Mouse (Mus musculus): ENCODE data around the gene Slit3. TPM values are rescaled to one million over a fixed set of nuclear protein-coding genes. Genes with fewer than 3 reads are reported as not detected.

Gene Slit3
- total and polyA plus RNA-seq, 3 experiments, result not detected

DNA sequence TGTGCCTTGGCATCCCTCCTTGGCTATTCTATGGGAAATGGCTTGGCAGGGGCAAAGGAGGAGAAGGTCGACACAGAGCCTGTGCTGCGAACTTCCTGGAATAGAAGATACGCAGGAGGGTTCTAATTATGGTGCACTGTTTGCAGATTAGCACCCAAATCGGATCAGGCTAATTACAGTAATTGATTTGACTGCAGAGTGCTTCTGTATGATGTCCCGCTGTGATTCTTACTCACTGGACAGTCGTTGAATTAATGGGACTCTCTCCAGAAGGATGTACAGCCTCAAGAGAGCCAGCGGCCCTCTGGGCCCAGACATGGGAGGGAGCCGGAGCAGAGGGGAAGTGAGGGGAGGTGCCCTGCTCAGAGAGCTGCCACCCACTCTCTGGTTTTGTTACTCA, 542.6 kb downstream of the Slit3 start:
- Histone ChIP-seq H3K79me2 (ENCODE audit: control insufficient read depth, insufficient read depth, low read length, poor library complexity) (no peaks in the 10 kb centered on the region), H3K4me3 (ENCODE audit: control insufficient read depth in 1 of 2, insufficient read depth in 1 of 2, low read depth in 2 of 2, low read length in 2 of 2) (no peak overlapping the region), H3K4me1 (ENCODE audit: control insufficient read depth in 1 of 2, insufficient read depth in 2 of 2, low read length in 2 of 2) (no peaks in the 10 kb centered on the region), H3K27me3 (ENCODE audit: control insufficient read depth in 1 of 2, insufficient read depth in 2 of 2, low read length in 2 of 2) (no peaks in the 10 kb centered on the region), H3K36me3 (ENCODE audit: control insufficient read depth in 1 of 2, insufficient read depth in 2 of 2, low read length in 2 of 2) (no peaks in the 10 kb centered on the region), H3K9ac (ENCODE audit: control insufficient read depth, low read depth, low read length, poor library complexity, severe bottlenecking) (no peak overlapping the region), H3K9me3 (replicated peaks; ENCODE audit: insufficient read depth, low read length) (no peaks in the 10 kb centered on the region), H3K27ac (ENCODE audit: control insufficient read depth, low read depth, low read length) (no peak overlapping the region)
- no peak for DNase-seq (ENCODE audit: low read depth, low spot score)
- TF ChIP-seq POLR2AphosphoS5 (IDR thresholded peaks at IDR 0.05; ENCODE audit: borderline replicate concordance, low read depth, low read length) (no peak), TAL1 (IDR thresholded peaks at IDR 0.05; ENCODE audit: low read length) (no peak), UBTF (IDR thresholded peaks at IDR 0.05; ENCODE audit: borderline replicate concordance, insufficient read depth, low read depth, low read length) (no peak), E2F4 (IDR thresholded peaks at IDR 0.05; ENCODE audit: borderline replicate concordance, low read depth, low read length) (no peak), BHLHE40 (IDR thresholded peaks at IDR 0.05; ENCODE audit: borderline replicate concordance, low read depth, low read length) (no peak), TCF12 (IDR thresholded peaks at IDR 0.05; ENCODE audit: low read depth, low read length) (no peak), GATA1 (IDR thresholded peaks at IDR 0.05; ENCODE audit: low read depth, low read length) (no peak), ZC3H11A (IDR thresholded peaks at IDR 0.05; ENCODE audit: low read depth, low read length) (no peak), EP300 (IDR thresholded peaks at IDR 0.05; ENCODE audit: low read depth in 1 of 2, low read length in 2 of 2) (no peak), CHD1 (IDR thresholded peaks at IDR 0.05; ENCODE audit: low read depth, low read length) (no peak), MAZ (IDR thresholded peaks at IDR 0.05; ENCODE audit: low read depth, low read length) (no peak), USF2 (IDR thresholded peaks at IDR 0.05; ENCODE audit: borderline replicate concordance in 1 of 2, insufficient read depth in 1 of 2, low read depth in 1 of 2, low read length in 2 of 2) (no peak), MEF2A (IDR thresholded peaks at IDR 0.05; ENCODE audit: extremely low read depth, insufficient replicate concordance, low read depth, low read length, poor library complexity, severe bottlenecking) (no peak), SMC3 (IDR thresholded peaks at IDR 0.05; ENCODE audit: low read depth, low read length) (no peak), RCOR1 (IDR thresholded peaks at IDR 0.05; ENCODE audit: low read depth, low read length) (no peak), CTCF (IDR thresholded peaks at IDR 0.05 in 2 of 3, conservative IDR thresholded peaks at IDR 0.05 in 1 of 3; ENCODE audit: control insufficient read depth in 1 of 3, insufficient read depth in 1 of 3, low read depth in 2 of 3, low read length in 3 of 3, poor library complexity in 1 of 3, severe bottlenecking in 1 of 3) (no peak), ELF1 (IDR thresholded peaks at IDR 0.05; ENCODE audit: low read depth, low read length) (no peak), USF1 (IDR thresholded peaks at IDR 0.05; ENCODE audit: low read depth, low read length) (no peak), MYC (IDR thresholded peaks at IDR 0.05; ENCODE audit: low read depth, low read length) (no peak), TBP (IDR thresholded peaks at IDR 0.05; ENCODE audit: low read depth, low read length) (no peak)

GRCm38 (mm10) chr11:35664991-35665390, 544.0 kb downstream of the Slit3 start:
- no peaks in the 10 kb centered on the region for H3K36me3 ChIP-seq (ENCODE audit: control insufficient read depth in 1 of 2, insufficient read depth in 2 of 2, low read length in 2 of 2)
- TF ChIP-seq HCFC1 (IDR thresholded peaks at IDR 0.05; ENCODE audit: low read depth, low read length), result no peak
- TF ChIP-seq KAT2A (conservative IDR thresholded peaks at IDR 0.05; ENCODE audit: low read depth, low read length), result no peak
- TF ChIP-seq GATA1 (IDR thresholded peaks at IDR 0.05; ENCODE audit: low read depth, low read length), result no peak
- TF ChIP-seq CHD1 (IDR thresholded peaks at IDR 0.05; ENCODE audit: low read depth, low read length), result no peak
- no peak for TF ChIP-seq MAZ (IDR thresholded peaks at IDR 0.05; ENCODE audit: low read depth, low read length)
- TF ChIP-seq ZKSCAN1 (IDR thresholded peaks at IDR 0.05; ENCODE audit: low read depth, low read length), result no peak
- TF ChIP-seq MXI1 (IDR thresholded peaks at IDR 0.05; ENCODE audit: low read depth, low read length), result no peak
- TF ChIP-seq ZC3H11A (IDR thresholded peaks at IDR 0.05; ENCODE audit: low read depth, low read length), result no peak
- DNase-seq (ENCODE audit: low read depth, low spot score), result no peak
- no peak overlapping the region for H3K27ac ChIP-seq (ENCODE audit: control insufficient read depth, low read depth, low read length)
- no peak overlapping the region for H3K4me3 ChIP-seq (ENCODE audit: control insufficient read depth in 1 of 2, insufficient read depth in 1 of 2, low read depth in 2 of 2, low read length in 2 of 2)
- no peaks in the 10 kb centered on the region for H3K79me2 ChIP-seq (ENCODE audit: control insufficient read depth, insufficient read depth, low read length, poor library complexity)
- no peak overlapping the region for H3K9ac ChIP-seq (ENCODE audit: control insufficient read depth, low read depth, low read length, poor library complexity, severe bottlenecking)
- no peaks in the 10 kb centered on the region for H3K27me3 ChIP-seq (ENCODE audit: control insufficient read depth in 1 of 2, insufficient read depth in 2 of 2, low read length in 2 of 2)
- no peaks in the 10 kb centered on the region for H3K9me3 ChIP-seq (replicated peaks; ENCODE audit: insufficient read depth, low read length)
- no peaks in the 10 kb centered on the region for H3K4me1 ChIP-seq (ENCODE audit: control insufficient read depth in 1 of 2, insufficient read depth in 2 of 2, low read length in 2 of 2)

Measured in MEL (cell line).